Mouse (Mus musculus) ES-Bruce4 (cell line): ENCODE results near the gene Ldlrad1.

Experiments used
- CTCF ChIP-seq: IDR thresholded peaks from one replicate; pipeline ENCODE4 v1.8.1; 2011; ENCODE audit warnings: low read depth, low read length
- POLR2A ChIP-seq: IDR thresholded peaks from one replicate; pipeline ENCODE4 v1.8.1; 2011; ENCODE audit warnings: low read length; ENCODE audit not compliant: insufficient read depth

- TF ChIP-seq CTCF (no peak), POLR2A (no peak)
Measured at GRCm38 (mm10) chr4:107178830-107179490, 30.0 kb upstream of the Ldlrad1 start, which contains the start of gene Tceanc2.
